Mouse (Mus musculus): Measurements from ENCODE around the gene Osbpl3. TPM values are rescaled to one million over a fixed set of nuclear protein-coding genes. Genes with fewer than 3 reads are reported as not detected.
"Not testable (repeated sequence)": the region's sequence is repeated elsewhere in the genome, so short reads cannot be mapped to it uniquely, and the experiment has no call there.

Gene Osbpl3
- total RNA-seq, 2 experiments from 2014 or later = 24.0 to 35.0 TPM

DNA sequence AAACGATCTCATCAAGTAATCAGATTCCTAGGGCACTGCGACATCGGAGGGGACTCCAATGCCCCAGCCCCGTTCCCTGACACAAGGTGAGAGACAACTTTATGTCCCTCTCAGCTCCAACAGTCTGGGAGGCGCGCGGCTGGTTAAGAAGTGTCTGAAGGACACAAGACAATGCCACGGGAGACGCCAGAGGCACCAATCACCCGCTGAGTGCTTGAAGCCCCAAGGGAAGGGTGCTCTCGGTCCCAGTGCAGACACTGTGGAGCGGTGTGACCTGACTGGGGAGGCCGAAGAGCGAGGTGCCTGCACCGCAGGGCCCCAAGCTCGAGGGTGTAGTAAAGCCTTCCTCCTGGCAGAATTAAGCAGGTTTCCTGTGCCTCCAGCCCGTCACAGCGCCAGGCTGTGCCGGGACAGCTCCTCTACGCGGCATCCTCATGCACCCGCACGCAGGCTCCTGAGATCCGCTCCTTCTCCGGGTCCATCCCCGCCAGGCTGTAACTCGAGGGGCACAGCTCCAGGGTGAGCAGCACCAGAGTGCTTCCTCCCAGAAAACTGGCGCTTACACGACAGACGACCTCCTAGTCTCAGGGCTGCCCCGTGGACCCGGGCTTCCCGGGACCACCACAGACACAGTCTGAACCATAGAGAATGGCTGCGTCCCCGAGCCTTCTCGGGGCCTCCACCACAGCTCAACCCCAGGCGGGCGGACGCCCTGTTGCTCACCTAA is 736 bp downstream of the Osbpl3 start:
- intact Hi-C loops (cut with DNase I) = loop anchor here (2.0 kb wide), 3 partner anchors 72 to 142 kb away; no protein-coding TSS in a partner anchor
- DNase-seq = peak; percentile 35 to 63

DNA sequence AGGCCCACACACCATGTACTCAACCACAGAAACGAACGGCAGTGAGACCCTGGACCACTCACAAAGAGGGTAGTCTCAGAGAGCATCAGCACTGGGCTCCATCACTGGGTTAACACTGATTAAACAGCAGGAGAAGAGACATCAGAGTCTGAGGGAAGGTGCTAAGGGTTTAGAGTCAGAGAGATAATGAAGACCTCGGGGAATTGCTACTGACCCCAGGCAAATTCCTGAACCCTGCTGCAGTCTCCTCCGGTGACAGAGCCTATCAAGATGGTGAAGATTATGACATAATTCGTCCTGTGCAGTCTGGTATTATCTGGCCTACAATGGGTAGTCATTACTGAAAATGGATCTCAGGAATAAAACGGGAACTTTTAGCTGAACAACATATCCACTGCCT is 2.4 kb downstream of the Osbpl3 start:
- intact Hi-C loops (cut with DNase I) = loop anchor here (1.0 to 5.0 kb wide), 5 partner anchors 41 to 141 kb away; no protein-coding TSS in a partner anchor
- no peak for DNase-seq

- no peak for DNase-seq
- intact Hi-C loops (cut with DNase I) = loop anchor here (5.0 kb wide), 1 partner anchor 40 kb away; no protein-coding TSS in a partner anchor
Measured at GRCm38 (mm10) chr6:50452220-50452619, 3.8 kb downstream of the Osbpl3 start.

DNA sequence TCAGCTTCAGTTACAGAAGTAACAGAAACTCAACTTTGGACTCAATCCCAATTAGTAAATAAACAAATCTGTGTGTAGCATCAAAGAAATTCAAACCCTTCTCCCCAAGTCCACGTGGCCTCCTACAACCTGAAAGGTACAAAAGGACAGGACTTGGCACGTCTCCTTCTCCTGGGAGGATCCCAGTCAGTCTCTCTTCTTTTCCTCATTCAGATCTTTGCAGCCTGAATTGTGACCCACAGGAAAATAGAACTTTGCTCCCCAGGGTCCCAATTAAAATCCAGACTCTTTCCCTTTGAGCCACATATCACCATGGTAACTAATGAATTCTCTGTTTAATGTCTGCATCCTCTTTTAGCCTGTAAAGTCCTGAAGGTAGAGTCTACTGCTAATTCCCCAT is 10.4 kb downstream of the Osbpl3 start:
- DNase-seq = no peak
- intact Hi-C loops (cut with DNase I) = no loop called here

DNA sequence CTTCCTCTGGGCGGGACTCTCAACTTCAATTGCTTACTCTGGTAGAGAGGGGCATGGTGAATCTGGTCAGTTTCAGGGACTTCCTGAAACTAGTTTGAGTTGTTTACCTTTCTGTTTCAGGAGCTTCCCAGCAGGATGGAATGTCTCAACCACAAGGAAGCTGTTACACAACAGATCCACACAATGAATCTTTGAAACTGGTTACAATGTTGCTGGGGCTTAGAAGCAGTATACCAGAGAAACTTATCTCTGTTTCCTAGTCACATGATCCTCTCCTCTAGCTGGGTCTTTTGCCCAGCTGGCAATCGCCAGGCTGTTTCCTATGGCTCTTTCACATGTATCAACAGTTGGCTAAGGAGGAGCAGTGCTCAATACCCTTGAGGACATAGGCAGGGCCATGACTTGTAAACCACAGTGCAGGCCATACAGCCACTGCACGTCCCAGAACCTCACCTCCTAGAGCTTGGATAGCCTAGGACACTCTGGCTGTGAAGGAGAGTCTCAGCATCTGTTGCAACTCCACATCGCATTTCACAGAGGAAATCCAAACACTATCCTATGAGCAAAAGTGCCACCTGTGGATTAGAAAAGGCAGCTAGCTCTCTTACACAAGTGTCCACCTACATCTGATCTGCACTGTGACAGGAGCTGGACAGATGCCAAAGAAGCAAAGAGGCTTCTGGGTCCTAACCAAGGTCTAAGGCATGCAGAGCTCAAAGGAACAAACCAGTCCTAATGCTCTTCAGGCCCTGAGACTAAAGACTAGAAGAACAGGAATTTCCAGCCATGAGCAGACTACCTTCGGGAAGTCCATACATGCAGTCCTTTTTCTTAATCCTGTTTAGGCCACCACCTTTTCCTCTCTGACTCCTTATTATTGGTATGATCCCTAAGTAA is 14.8 kb downstream of the Osbpl3 start:
- intact Hi-C loops (cut with DNase I) = no loop called here
- no peak for DNase-seq

DNA sequence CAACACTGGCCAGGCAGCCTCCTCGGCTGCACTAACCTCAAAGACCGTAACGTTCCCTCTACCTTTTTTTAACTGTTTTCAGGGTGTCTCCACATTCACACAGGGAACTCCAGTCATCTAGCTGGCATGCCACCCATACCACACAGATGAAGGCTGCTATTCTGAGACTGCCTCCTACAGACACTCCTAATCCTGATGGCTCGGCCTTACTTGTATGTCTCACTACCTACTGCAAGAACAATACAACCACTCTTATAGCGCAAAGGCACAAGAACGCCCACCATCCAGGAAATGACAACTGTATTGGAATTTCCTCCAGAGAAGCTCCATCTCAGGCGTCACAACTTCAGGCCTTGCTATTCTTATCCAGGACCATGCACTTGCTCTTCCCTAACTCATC is 15.8 kb downstream of the Osbpl3 start:
- intact Hi-C loops (cut with DNase I) = no loop called here
- no peak for DNase-seq

DNA sequence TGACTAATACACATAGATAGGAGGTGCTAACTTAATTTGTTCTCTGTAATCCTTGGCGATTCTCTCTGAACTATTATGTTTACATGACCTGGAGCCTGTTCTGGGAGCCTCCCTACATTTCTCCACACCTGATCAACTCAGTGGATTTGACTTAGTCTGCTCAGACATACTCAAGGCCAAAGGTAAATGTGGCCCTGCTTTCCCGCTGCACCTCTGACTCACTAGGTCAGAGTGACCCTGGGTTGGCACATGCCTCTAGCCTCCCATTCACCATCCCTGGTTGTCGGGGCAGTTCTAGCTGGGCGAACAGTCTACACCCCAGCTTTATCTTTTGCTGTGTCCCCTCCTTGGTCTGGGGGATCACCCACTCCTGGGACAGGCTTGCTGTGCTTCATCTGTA is 17.1 kb downstream of the Osbpl3 start:
- not testable (repeated sequence) for DNase-seq

DNA sequence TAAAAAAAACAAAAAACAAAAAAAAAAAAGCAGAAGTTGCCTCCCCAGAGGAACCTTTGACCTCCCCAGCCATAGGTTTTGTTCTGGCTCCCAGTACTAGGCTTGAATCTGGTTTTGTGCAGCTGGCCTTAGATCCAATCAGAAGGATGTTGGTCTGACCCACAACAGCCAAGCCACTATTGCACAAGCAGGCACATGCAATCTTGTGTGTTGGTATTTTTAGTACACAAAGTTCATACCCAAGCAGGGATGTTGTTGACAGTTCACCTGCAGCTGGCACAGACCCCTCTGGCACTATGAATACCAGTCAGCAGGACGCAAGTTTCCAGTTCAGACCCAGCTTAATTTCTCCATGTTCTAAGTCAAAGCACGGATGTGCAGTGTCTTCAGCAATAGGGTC is 18.2 kb downstream of the Osbpl3 start:
- no peak for DNase-seq
- intact Hi-C loops (cut with DNase I) = loop anchor here (5.0 kb wide), 1 partner anchor 81 kb away; no protein-coding TSS in a partner anchor

More for the DNA sequence above, 17.1 kb downstream of the Osbpl3 start:
- intact Hi-C loops (cut with DNase I) = loop anchor here (5.0 kb wide), 1 partner anchor 82 kb away; no protein-coding TSS in a partner anchor

GRCm38 (mm10) chr6:50436661-50437060 is 19.3 kb downstream of the Osbpl3 start:
- intact Hi-C loops (cut with DNase I) = loop anchor here (5.0 kb wide), 1 partner anchor 79 kb away; no protein-coding TSS in a partner anchor
- DNase-seq = no peak

GRCm38 (mm10) chr6:50432491-50432890 is 23.5 kb downstream of the Osbpl3 start:
- intact Hi-C loops (cut with DNase I) = no loop called here
- no peak for DNase-seq

DNA sequence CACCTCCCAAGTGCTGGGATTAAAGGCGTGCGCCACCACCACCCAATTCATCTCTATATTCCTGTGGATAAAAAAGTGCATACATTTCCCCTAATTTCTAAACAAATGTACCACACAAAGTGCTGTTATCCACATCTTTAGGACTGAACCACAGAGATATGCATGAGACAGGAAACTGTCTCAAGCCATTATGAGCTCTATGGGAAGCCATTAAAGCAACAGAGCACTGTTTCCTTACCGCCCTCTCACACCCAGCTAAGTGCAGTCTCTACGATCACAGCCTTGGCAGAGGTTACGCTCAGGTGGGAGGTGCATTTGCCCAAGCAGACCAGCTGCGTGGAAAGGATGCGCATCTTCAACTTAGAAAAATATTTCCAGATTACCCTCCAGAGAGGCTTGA is 26.7 kb downstream of the Osbpl3 start:
- intact Hi-C loops (cut with DNase I) = no loop called here
- DNase-seq = no peak

GRCm38 (mm10) chr6:50427051-50427732 is 28.8 kb downstream of the Osbpl3 start:
- DNase-seq = no peak
- intact Hi-C loops (cut with DNase I) = no loop called here

DNA sequence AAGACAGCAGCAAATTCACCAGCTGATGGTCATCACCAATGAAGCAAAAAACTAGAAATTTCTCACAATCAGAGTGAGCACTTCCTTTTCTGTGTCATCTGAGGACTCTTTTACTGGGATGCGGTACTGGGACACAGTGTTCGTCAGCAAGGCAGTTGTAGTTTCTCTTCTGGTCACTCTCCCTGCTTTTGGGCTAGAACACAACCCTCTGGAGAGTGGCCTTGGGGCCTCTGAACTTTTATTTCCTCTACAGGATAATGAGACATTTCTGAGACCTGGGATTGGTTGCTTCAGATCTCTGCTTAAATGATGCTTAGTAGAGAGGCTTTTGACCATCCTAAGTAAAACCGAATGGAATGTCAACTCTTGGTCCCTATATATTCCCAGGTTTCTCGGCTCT is 29.4 kb downstream of the Osbpl3 start:
- intact Hi-C loops (cut with DNase I) = no loop called here
- DNase-seq = no peak

DNA sequence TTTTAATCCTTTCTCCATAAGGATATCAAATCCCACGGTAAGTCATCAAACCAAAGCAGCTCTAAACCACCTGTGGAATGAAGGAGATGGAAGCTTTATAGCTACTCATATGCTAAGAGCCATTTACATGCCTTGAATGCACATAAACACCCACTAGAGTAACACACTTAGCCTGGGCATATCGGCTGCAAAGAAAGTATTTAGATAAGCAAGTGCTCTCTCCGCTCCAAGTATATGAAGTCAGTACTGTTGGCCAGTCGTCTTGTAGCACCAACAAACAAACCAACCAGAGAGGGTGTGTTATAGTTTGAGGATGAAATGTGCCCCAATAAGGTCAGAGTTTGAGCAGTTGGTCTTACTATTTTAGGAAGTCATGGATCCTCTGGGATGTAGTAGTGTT is 31.7 kb downstream of the Osbpl3 start:
- no peak for DNase-seq
- intact Hi-C loops (cut with DNase I) = no loop called here

DNA sequence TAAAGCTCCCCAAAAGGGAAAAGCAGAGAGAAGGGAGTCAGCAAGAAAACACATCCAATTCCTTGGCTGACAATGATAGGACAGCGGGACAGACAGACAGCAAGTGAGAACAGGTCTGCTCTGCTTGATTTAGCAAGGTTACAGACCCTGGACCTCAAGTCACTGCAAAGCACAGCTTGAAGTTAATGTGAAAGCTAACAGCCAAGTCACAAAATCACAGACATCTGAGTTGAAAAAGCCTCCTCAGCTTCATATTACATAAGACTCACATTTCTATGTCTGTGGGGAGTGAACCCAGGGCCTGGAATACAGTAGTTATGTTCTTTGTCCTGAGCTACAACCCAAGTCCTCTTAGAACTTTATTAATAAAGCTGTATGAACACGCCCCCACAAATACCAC is 35.6 kb downstream of the Osbpl3 start:
- DNase-seq = no peak
- intact Hi-C loops (cut with DNase I) = no loop called here

- intact Hi-C loops (cut with DNase I) = no loop called here
- DNase-seq = no peak
Measured at GRCm38 (mm10) chr6:50419518-50420290, 36.3 kb downstream of the Osbpl3 start.

DNA sequence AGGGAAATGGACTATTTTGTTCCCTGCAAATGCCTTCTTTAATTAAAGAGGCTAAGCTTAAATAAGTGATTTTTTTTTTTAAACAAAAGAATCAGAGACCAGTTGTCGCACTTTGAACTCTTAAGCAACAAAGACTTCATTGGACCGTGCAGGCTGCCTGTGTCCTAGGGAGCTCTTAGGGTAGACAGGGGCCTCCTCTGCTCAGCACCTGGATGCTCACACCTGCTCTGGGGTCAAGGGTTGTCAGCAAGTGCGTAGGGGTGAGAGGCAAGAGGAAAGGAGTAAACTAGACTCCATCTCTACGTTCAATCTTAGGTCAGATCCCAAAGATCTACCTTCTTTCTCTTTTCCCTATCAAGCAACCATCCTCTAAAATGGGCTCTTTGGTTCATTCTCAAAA is 37.0 kb downstream of the Osbpl3 start:
- intact Hi-C loops (cut with DNase I) = no loop called here
- DNase-seq = no peak

DNA sequence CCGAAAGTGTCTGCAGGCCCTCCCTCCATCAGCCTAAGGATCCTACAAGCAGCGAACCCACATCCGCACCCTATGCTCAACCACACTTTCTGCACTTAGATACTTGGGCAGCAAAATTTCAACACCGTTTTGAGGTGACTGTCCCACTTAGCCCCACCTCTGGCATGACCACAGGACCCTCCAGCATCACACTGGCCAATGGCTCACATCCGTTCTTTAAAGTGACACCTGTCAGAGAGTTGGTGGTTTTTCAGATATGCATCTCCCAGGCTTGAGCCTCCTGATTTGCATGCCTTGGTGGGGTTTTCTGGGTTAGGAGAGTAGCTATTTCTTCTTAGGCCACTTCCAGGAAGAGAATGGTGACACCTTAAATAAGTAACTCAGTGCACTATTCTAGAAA is 39.1 kb downstream of the Osbpl3 start:
- DNase-seq = no peak
- intact Hi-C loops (cut with DNase I) = no loop called here

- intact Hi-C loops (cut with DNase I) = no loop called here
- no peak for DNase-seq
Measured at GRCm38 (mm10) chr6:50415431-50415830, 40.6 kb downstream of the Osbpl3 start.

- intact Hi-C loops (cut with DNase I) = loop anchor here (5.0 kb wide), 1 partner anchor 38 kb away; no protein-coding TSS in a partner anchor
- DNase-seq = peak in 1 of 2 experiments; percentile 19
Measured at GRCm38 (mm10) chr6:50414547-50414946, 41.5 kb downstream of the Osbpl3 start.

Measured in heart, postnatal 36 days (tissue).